Mouse (Mus musculus) limb, embryonic 13.5 days (tissue): Measurements from ENCODE around the gene Snx25. TPM values are rescaled to one million over a fixed set of nuclear protein-coding genes. Genes with fewer than 3 reads are reported as not detected.

Source experiments
- ATAC-seq: fragments of 200-750 bp; cut with Nextera tagmentation; 2 replicates; pipeline ENCODE4 v1.8.0; 2017; ENCODE audit warnings: low read depth, moderate number of reproducible peaks, moderate TSS enrichment; ENCODE audit not compliant: low FRiP score
- H3K27ac ChIP-seq: fragments of 300-500 bp; sonication (generic); 2 replicates; pipeline ENCODE4 v1.5.1; 2015; ENCODE audit warnings: inconsistent platforms, mild to moderate bottlenecking, moderate library complexity
- H3K27me3 ChIP-seq: fragments of 300-500 bp; sonication (generic); 2 replicates; pipeline ENCODE4 v1.6.1; 2015; ENCODE audit warnings: mild to moderate bottlenecking, inconsistent platforms
- H3K36me3 ChIP-seq: fragments of 300-500 bp; sonication (generic); 2 replicates; pipeline ENCODE4 v1.6.1; 2015; ENCODE audit warnings: inconsistent platforms, mild to moderate bottlenecking, moderate library complexity
- H3K4me1 ChIP-seq: fragments of 300-500 bp; sonication (generic); 2 replicates; pipeline ENCODE4 v1.6.1; 2015; ENCODE audit warnings: inconsistent platforms
- H3K4me2 ChIP-seq: fragments of 300-500 bp; sonication (generic); replicated peaks from 2 replicates; pipeline ENCODE4 v1.6.1; 2015; ENCODE audit warnings: inconsistent platforms, mild to moderate bottlenecking, moderate library complexity
- H3K4me3 ChIP-seq: fragments of 300-500 bp; sonication (generic); 2 replicates; pipeline ENCODE4 v1.5.1; 2015; ENCODE audit warnings: moderate library complexity, mild to moderate bottlenecking, inconsistent platforms
- H3K9ac ChIP-seq: fragments of 300-500 bp; sonication (generic); 2 replicates; pipeline ENCODE4 v1.6.1; 2015; ENCODE audit warnings: mild to moderate bottlenecking, inconsistent platforms
- H3K9me3 ChIP-seq: fragments of 300-500 bp; sonication (generic); 2 replicates; pipeline ENCODE4 v1.6.1; 2016; ENCODE audit warnings: inconsistent platforms
- WGBS: fragments of 180-500 bp; shearing (Covaris S2); methylation state at CpG from one replicate; pipeline ENCODE4 v1.1.7; 2015; 5-methylcytosine and 5-hydroxymethylcytosine counted together
- polyA plus RNA-seq: library from polyadenylated mRNA; unstranded; fragments of >200 nt; fragmentation: Nextera tagmentation; extraction: Ambion mirVana; gene quantifications from 2 replicates; pipeline ENCODE4 v1.2.1, GENCODE M21; 2015

Gene Snx25
- polyA plus RNA-seq, 1 experiment from 2014 or later = 6.6 TPM

DNA sequence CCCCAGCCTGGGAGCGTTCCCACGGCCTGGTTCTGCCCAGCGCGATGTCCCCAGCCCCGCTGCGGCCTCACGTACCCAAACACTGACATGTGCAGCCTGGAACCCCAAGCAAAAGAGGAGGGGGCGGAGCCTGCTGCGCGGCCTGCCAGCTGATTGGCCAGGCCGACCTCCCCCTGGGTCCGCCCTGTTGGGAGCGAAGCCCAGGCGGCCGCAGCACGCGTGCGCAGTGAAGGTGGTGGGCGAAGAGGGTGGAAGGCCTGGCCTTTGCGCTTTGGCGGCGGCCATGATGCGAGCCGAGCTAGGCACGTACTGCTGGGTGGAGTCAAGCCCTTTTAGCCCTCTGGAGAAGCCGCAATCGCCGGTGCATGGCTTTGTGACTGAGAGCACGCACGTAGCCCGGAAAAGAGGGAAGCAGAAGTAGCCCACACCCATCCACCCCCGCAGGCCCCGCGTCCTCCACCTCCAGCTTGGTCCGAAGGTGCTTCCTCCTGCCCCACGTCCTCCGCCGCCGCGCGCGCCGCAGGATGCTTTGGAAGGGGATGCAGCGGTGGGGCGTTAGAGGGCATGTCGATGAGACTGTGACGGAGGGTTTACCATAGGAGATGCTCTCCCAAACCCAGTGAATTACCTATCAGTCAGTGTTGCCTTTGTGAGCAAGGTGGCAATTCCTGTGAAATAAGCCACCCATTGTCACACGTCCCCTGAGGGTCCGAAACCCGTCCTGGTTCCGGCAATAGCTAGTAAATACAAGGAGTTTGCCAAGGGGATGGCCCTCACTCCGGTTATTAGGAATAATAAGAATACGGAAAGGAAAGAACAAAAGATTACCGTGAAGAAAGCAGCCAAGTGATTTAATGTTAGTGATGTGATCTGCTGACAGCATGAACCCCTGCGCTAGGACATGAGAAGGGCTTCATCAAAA is 151.9 kb downstream of the Snx25 start:
- Histone ChIP-seq H3K36me3 (peaks cover 23% of the 10 kb centered on the region), H3K9ac (peak overlapping the region; percentile 88), H3K4me1 (peaks cover 14% of the 10 kb centered on the region), H3K27ac (peak overlapping the region; percentile 97), H3K4me3 (peak overlapping the region; percentile 55), H3K9me3 (no peaks in the 10 kb centered on the region), H3K4me2 (peak overlapping the region; percentile 87), H3K27me3 (no peaks in the 10 kb centered on the region)
- 6% methylated on average over 55 of the region's 55 CpGs for WGBS
- peak; percentile 99 for ATAC-seq

DNA sequence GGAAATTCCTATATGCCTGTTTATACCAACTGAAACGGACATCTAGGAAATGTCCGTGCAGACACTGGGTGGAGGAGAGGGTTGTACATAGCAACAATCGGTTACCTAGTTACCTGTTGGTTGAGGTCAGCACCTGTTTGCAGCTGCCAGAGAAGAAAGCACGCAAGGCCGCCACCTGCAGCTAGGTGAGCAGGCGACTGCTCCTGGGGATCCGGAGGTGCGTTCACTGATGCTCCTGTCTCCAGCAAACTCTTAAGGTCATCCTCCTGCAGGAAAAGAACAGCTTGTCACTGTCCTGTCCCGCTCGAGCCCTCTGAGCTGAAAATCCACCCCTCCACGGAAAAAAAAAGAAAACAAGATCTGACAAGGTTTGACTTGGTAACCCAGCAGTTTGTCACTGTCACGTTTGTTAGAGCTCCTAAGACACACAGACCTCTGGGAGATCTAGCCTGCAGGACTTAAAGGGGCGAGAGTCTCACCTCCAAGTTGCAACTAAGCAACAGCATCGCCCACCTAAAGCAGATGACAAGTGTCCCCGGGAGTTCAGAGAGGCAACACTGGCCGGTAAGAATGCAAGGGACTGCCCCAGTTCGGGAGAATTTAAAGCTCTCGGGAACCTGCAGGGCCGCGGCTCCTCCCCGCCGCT is 152.7 kb downstream of the Snx25 start, which contains the start of gene Lrp2bp:
Lrp2bp (plus strand) TSS at position 166 of the 646 bp plus-strand sequence.
- no peak for ATAC-seq
- Histone ChIP-seq H3K36me3 (peaks cover 23% of the 10 kb centered on the region), H3K27ac (peak within 1 kb of the TSS; percentile 97), H3K9me3 (no peaks in the 10 kb centered on the region), H3K4me1 (peaks cover 14% of the 10 kb centered on the region), H3K27me3 (no peaks in the 10 kb centered on the region), H3K9ac (peak within 1 kb of the TSS; percentile 88), H3K4me3 (peak within 1 kb of the TSS; percentile 55), H3K4me2 (peak within 1 kb of the TSS; percentile 87)
- WGBS = 2% methylated on average over 22 of the region's 22 CpGs

GRCm38 (mm10) chr8:45998228-45998627 is 153.7 kb downstream of the Snx25 start:
- H3K27me3 ChIP-seq = no peaks in the 10 kb centered on the region
- no peak overlapping the region for H3K9ac ChIP-seq
- H3K9me3 ChIP-seq = no peaks in the 10 kb centered on the region
- no peak for ATAC-seq
- 77% methylated on average over 2 of the region's 2 CpGs for WGBS
- H3K27ac ChIP-seq = no peak overlapping the region
- peak overlapping the region; percentile 87 for H3K4me2 ChIP-seq
- H3K4me3 ChIP-seq = no peak overlapping the region
- peaks cover 30% of the 10 kb centered on the region for H3K36me3 ChIP-seq
- peaks cover 14% of the 10 kb centered on the region for H3K4me1 ChIP-seq

GRCm38 (mm10) chr8:45995576-45995975 is 156.4 kb downstream of the Snx25 start:
- peaks cover 44% of the 10 kb centered on the region for H3K36me3 ChIP-seq
- H3K9ac ChIP-seq = no peak overlapping the region
- no peak overlapping the region for H3K27ac ChIP-seq
- H3K4me3 ChIP-seq = no peak overlapping the region
- H3K4me1 ChIP-seq = peaks cover 12% of the 10 kb centered on the region
- no peaks in the 10 kb centered on the region for H3K9me3 ChIP-seq
- no peak for ATAC-seq
- no peak overlapping the region for H3K4me2 ChIP-seq
- H3K27me3 ChIP-seq = no peaks in the 10 kb centered on the region
- WGBS = 89% methylated on average over 3 of the region's 3 CpGs

- no peaks in the 10 kb centered on the region for H3K27me3 ChIP-seq
- no peak overlapping the region for H3K9ac ChIP-seq
- H3K27ac ChIP-seq = no peak overlapping the region
- no peak for ATAC-seq
- no peak overlapping the region for H3K4me3 ChIP-seq
- H3K4me2 ChIP-seq = no peak overlapping the region
- peaks cover 49% of the 10 kb centered on the region for H3K36me3 ChIP-seq
- 88% methylated on average over 2 of the region's 2 CpGs for WGBS
- H3K4me1 ChIP-seq = peaks cover 8% of the 10 kb centered on the region
- H3K9me3 ChIP-seq = no peaks in the 10 kb centered on the region
Measured at GRCm38 (mm10) chr8:45994111-45994510, 157.8 kb downstream of the Snx25 start.

DNA sequence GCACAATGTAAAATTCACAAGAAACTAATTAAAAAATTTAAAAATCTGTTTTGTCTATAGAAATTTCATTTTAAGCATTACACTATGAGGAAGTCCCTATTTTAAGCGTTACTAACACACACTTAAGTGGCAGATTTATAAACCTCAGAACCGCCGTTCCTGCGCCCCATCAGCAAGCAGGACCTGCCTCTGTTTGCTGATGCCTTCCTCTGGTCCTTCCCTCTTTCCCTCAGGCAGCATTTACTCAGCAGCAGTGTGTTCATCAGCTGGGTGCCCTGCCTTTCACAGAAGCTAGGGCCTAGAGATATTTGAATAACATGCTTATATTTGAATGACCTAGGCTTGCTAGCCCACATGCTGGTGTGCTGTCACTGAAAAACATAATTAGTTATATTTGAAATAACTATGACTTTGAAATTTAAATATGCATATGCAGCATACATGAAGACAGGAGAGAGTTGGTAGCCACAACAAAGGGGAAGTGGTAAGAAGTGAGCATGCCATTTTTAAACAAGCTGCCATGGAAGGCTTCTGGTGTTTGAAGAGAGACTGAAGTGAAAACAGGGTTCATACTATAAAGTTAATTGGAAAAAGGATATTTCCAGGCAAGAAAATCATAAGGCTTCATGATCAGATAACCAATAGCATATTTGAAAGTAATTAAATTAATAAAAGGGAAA is 161.2 kb downstream of the Snx25 start:
- H3K4me3 ChIP-seq = no peak overlapping the region
- WGBS = 93% methylated on average over 4 of the region's 4 CpGs
- ATAC-seq = no peak
- peaks cover 10% of the 10 kb centered on the region for H3K4me1 ChIP-seq
- peaks cover 48% of the 10 kb centered on the region for H3K36me3 ChIP-seq
- no peaks in the 10 kb centered on the region for H3K9me3 ChIP-seq
- H3K27me3 ChIP-seq = no peaks in the 10 kb centered on the region
- no peak overlapping the region for H3K4me2 ChIP-seq
- no peak overlapping the region for H3K27ac ChIP-seq
- no peak overlapping the region for H3K9ac ChIP-seq

GRCm38 (mm10) chr8:45988189-45988588 is 163.8 kb downstream of the Snx25 start:
- no peaks in the 10 kb centered on the region for H3K27me3 ChIP-seq
- H3K9ac ChIP-seq = no peak overlapping the region
- peaks cover 48% of the 10 kb centered on the region for H3K36me3 ChIP-seq
- H3K4me1 ChIP-seq = peaks cover 10% of the 10 kb centered on the region
- no peak for ATAC-seq
- no peak overlapping the region for H3K4me3 ChIP-seq
- WGBS = 41% methylated on average over 2 of the region's 2 CpGs
- H3K4me2 ChIP-seq = no peak overlapping the region
- no peak overlapping the region for H3K27ac ChIP-seq
- no peaks in the 10 kb centered on the region for H3K9me3 ChIP-seq

DNA sequence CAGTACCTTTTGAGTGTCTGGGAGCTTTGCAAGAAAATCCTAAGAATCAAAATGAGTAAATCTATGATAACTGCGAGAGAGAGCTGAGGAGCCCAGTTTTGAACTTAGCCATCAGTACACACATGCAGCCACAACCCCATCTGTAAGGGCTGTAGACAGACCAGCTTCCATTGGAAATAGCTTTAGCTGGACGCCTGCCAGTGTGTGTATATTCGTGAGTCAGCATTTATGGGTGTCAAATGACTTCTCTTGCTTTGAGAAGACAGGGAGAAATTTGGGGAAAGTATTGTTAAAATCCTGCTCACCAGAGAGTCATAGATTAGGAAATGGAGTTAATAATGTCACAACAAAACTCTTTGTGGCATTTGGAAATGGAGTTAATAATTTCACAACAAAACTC is 165.3 kb downstream of the Snx25 start:
- H3K9ac ChIP-seq = no peak overlapping the region
- H3K27me3 ChIP-seq = no peaks in the 10 kb centered on the region
- peaks cover 10% of the 10 kb centered on the region for H3K4me1 ChIP-seq
- H3K9me3 ChIP-seq = no peaks in the 10 kb centered on the region
- peaks cover 59% of the 10 kb centered on the region for H3K36me3 ChIP-seq
- peak overlapping the region; percentile 48; the same call in 1 of the 2 replicates for H3K27ac ChIP-seq
- 56% methylated on average over 3 of the region's 3 CpGs for WGBS
- no peak overlapping the region for H3K4me2 ChIP-seq
- no peak for ATAC-seq
- H3K4me3 ChIP-seq = no peak overlapping the region

Other genes with a start within 250 kb of the Snx25 start
- gene Ccdc110, start 217.5 kb downstream of the Snx25 start, polyA plus RNA-seq = 0.14 and 0.23 TPM in 2 replicates
- gene 1700029J07Rik, start 176.9 kb downstream of the Snx25 start, polyA plus RNA-seq = 3.3 and 3.7 TPM in 2 replicates
- gene Ufsp2, start 176.6 kb downstream of the Snx25 start, polyA plus RNA-seq = 93.0 and 104 TPM in 2 replicates
- gene Lrp2bp, start 152.9 kb downstream of the Snx25 start, polyA plus RNA-seq = 0.28 and 0.49 TPM in 2 replicates
- gene Ankrd37, start 146.5 kb downstream of the Snx25 start, polyA plus RNA-seq = 19.5 and 20.4 TPM in 2 replicates
- 29.3 and 30.1 TPM in 2 replicates for gene Cfap97, start 388 bp downstream of the Snx25 start, polyA plus RNA-seq
- 513 and 539 TPM in 2 replicates for gene Slc25a4, start 59.1 kb upstream of the Snx25 start, polyA plus RNA-seq
- gene Helt, start 142.5 kb upstream of the Snx25 start, polyA plus RNA-seq = not detected in 2 replicates